Mouse (Mus musculus): Measurements from ENCODE around the gene Bcas3.

DNA sequence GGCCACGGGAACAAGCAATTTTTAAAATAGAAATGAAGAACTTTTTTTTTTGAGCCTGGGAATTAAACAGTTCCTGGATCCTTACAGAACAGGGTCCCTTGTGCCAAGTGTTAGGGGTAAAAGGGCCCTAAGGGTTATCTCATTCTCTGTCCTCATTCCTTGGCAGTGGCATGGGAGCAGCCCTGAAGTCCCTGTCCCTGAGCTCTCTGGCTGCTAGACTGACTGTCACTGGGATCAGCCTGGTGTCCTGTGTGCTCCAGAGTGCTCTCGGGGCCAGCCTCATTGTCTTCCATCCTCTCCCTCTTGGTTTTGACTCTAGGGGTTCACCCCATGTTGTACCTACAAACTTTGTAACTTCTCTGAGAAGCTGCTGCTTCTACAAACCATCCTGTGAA is 360.8 kb downstream of the Bcas3 start:
- TF ChIP-seq CTCF (IDR thresholded peaks at IDR 0.05; ENCODE audit: low read depth, low read length) (no peak), POLR2A (IDR thresholded peaks at IDR 0.05; ENCODE audit: borderline replicate concordance, low read depth, low read length) (no peak)
